Mouse (Mus musculus): ENCODE data around the gene Fbn1.

The Fbn1 gene

DNA sequence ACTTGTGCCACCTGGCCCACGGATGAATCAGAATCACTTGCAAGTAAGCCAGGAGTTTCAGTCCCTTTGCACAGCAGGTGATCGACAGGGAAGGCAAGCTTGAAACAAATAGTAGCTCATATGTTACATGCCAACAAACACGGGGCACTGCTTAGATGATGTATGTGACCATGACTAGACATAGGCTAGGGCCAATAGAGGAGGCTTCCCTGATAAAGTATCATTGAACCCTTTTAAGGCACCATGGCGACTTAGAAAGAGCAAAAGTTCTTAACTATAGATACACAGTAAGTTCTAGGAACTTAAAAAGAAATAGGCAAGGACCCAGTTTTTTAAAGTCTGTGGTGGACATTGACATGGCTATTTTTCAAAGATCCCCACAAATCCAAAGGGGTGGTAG is at the start of gene Fbn1:
TSS of gene Fbn1 (minus strand) at position 101 of the 400 bp plus-strand sequence.
- DNase-seq (ENCODE audit: low spot score in 2 of 2): no peak

- DNase-seq (ENCODE audit: low spot score in 2 of 2): no peak
Measured at GRCm38 (mm10) chr2:125555830-125556229, 48.0 kb upstream of the Fbn1 start.

DNA sequence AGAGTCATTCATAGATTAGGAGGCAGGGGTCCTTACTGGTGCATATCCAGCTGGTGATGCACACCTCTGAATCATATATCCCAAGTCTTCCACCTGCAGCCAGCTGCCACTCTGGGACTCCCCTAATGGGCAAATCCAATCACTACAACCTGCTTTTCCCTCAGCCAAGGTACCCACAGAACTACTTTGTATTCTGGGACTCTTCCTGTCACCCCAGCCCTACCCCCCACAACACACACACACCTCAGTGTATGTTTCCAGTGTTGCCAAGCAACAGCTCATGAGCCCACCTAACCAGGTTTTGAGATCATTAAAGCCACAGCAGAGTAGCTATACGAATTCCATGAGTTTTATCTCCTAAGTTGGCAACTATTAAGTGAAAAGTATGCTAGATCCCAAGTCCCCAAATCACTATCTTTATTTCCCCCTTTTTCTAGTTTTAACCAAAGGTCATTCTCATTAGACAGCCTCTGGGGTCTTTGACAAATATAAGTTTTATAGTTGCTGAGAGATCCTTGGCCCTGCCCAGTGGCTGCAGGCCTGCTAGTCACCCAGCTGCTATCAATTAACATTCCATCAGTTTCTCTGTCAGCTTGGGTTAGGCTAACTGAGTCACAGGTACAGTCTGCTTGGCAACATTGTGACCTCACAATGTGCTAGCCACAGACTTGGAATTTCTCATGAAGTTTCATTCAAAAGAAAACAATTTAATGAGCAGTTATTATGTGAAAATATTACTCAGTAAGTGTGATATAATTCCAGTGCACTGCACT is 41.2 kb upstream of the Fbn1 start:
- DNase-seq (ENCODE audit: low spot score in 2 of 2): no peak

- DNase-seq (ENCODE audit: low spot score in 2 of 2): no peak
Measured at GRCm38 (mm10) chr2:125544986-125545385, 37.2 kb upstream of the Fbn1 start.

DNA sequence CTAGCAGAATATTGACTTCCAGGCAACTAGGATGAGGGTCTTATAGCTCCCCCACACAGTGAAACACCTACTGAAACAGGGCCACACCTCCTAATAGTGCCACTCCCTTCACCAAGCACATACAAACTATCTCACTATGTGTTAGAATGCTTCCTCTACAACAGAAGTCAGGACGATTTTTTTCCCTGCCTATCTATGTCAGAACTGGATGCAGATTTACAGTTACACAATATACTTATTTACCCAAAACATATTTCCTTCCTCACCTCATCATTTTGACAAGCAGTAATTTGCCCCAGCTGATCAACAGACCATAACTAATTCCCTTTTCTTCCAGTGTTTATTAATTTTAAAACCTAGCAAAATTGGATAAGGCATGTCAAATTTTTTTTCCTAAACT is 35.9 kb upstream of the Fbn1 start:
- DNase-seq (ENCODE audit: low spot score in 2 of 2): no peak

- no peak for DNase-seq (ENCODE audit: low spot score in 2 of 2)
Measured at GRCm38 (mm10) chr2:125541451-125541850, 33.7 kb upstream of the Fbn1 start.

DNA sequence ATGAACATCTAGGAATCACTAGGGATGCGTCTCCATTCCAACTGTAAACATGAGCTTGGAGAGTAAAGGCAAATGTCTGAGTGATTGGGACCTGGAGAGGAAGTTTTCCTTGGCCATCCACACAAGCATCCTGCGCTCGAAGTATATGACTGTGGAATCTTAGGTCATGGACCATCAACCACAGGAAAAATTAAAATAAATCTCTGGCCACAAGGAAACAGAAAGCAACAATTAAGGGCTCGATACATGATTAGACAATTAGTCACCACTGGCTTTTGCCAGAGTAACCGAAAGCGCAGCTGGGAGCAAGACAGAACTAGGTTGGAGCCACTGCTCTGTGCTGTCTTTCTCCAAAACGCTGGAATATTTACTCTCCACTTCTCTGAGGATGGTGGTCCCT is 32.8 kb upstream of the Fbn1 start:
- no peak for DNase-seq (ENCODE audit: low spot score in 2 of 2)

DNA sequence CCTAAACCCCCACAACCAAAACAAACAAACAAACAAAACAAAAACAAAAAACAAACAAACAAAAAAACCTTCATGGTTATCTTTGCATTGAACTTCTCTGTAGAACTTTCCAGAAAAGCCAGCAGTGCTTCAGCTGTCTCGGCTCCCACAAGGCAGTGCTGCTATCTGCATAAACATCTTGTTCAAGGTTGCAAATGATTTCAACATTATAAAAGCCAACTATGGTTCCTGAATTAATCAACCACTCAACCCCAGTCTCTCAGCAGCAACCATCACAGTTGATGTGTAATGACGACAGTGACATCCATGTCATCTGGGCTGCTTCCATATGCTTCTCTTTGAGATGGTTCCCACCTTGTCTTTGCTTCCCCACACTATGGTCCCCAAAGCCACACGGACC is 31.8 kb upstream of the Fbn1 start:
- DNase-seq (ENCODE audit: low spot score in 2 of 2): no peak

DNA sequence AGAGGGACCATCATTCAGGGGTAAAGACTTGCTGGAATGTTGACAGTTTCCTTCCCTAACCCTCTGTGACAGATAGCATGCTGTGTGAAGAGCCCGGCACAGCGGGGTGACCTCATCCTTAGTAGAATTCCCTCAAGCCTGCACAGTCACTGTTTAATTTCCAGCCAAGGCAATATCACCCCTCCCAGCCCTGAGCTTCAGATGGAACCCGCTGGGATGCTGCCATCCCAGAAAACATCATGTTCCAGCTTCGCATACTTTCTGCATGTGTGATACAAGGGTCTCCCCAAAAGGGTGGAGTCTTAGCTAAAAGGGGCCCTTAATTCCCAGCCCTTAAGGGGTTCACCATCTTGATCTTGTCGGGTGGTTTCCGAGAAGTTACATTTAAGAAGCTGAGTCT is 22.9 kb upstream of the Fbn1 start:
- DNase-seq (ENCODE audit: low spot score in 2 of 2): no peak

GRCm38 (mm10) chr2:125526566-125526965 is 18.8 kb upstream of the Fbn1 start:
- DNase-seq (ENCODE audit: low spot score in 2 of 2): no peak

- DNase-seq (ENCODE audit: low spot score in 2 of 2): no peak
Measured at GRCm38 (mm10) chr2:125525484-125525883, 17.7 kb upstream of the Fbn1 start.

- no peak for DNase-seq (ENCODE audit: low spot score in 2 of 2)
Measured at GRCm38 (mm10) chr2:125516594-125516993, 8.8 kb upstream of the Fbn1 start.

DNA sequence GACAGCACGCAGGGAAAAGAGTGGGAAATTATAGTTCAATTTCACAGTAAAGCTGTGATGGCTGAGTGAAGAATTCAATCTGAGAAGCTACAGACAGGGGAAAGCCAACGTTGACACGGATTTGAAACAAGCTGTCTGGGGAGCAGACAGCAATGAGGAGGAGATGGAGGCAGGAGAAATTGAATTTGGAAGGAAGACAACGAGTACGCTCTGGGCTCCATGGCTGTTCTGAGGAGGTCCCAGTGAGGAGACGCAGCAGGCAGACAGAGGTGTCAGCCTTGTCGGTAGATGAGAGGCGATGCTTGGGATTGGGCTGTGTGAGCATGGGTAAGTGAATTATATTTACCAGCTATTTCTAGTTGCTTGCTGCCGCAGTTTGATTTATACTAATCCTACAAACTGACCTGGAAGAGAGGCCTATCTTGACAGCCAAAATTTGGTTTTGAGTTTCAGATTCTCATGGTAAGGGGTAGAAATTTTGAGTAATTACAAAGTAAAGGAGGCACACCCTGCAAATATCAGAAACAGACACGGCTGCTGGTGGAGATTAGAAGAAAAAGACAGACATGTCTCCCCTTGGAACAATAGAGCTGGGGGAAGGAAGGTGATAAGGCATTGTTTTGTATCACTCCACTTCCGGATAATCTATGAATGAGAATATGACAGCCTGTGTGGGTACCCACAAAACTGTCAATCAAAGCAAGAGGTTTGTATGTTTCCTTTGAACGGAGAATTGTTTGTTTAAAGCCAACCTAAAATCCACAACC is 7.7 kb upstream of the Fbn1 start:
- DNase-seq (ENCODE audit: low spot score in 2 of 2): peak in 1 of 2 experiments; percentile 9

DNA sequence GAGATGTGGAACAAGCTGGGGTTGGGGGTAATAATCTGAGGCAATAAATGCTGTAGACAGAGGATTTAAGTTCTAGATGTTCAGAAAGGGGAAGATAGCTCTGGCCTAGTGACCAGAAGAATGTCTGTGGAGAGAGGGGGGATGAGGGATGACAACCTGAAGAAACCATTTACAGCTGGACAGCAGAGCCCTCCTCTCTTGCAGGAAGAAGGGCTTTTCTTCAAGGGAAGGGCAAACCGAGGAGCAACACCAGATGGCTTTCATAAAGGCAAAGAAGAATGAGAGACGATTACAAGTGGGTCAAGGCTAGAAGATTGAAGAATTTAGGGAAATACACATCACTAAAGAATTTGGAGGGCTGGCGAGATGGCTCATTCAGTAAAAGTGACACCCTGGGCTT is 6.6 kb upstream of the Fbn1 start:
- no peak for DNase-seq (ENCODE audit: low spot score in 2 of 2)

GRCm38 (mm10) chr2:125512544-125512943 is 4.8 kb upstream of the Fbn1 start:
- no peak for DNase-seq (ENCODE audit: low spot score in 2 of 2)

DNA sequence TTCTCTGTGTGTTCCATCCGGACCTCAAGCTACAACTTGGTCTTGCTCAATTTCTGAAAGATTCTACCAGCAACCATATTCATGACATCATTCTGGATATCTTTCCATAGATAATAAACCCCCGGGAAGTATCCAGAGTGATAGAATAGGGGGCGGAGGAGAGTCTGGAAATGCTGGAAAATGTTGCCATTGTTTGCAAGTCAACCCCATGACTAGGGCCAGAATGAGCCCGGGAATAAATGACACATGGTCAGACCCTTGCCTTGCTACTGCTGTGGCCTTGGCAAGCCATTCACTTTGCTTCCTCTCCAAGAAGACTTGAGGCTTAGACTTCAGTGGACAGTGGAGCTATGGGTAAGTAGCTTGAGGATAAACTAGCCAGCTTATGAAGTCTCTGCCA is 4.1 kb upstream of the Fbn1 start:
- no peak for DNase-seq (ENCODE audit: low spot score in 2 of 2)

- DNase-seq (ENCODE audit: low spot score in 2 of 2): no peak
Measured at GRCm38 (mm10) chr2:125510752-125511151, 3.0 kb upstream of the Fbn1 start.

- no peak for DNase-seq (ENCODE audit: low spot score in 2 of 2)
Measured at GRCm38 (mm10) chr2:125508381-125508780, 588 bp upstream of the Fbn1 start.

GRCm38 (mm10) chr2:125506316-125507054 is 1.3 kb downstream of the Fbn1 start:
- peak; percentile 12 to 19 for DNase-seq (ENCODE audit: low spot score in 2 of 2)

DNA sequence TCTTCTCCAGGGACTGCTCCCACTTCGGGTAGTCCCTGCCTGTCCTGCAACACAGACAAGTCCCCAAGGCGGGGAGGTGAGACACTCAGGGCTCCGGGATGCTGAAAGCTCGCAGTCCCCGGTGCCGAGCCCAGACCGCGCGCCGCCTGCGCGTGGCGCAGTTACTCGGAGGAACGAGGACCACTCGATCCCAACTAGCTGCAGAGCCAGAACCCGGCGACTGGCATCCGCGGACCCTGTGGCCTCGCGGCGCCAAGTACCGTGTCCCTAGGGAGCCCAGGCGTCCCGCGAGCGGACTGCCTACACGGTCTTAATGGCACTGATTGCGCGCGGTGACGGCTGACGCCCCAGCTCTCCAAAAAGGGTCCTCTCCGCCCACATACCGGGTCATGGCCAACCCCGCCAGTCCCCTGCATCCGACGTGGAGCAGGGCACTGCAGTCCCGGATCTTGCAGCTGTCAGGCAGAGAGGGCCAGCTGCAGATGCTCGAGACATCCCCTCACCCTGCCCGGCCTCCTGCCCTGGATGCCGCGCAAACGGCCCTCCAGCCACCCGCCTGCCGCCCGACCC is 2.0 kb downstream of the Fbn1 start:
- DNase-seq (ENCODE audit: low spot score in 2 of 2): peak; percentile 44 to 49

GRCm38 (mm10) chr2:125505006-125505745 is 2.6 kb downstream of the Fbn1 start, which contains the start of gene Gm9913:
Gene Gm9913, plus strand, starts transcription at chr2:125505089.
- DNase-seq (ENCODE audit: low spot score in 2 of 2): peak; percentile 29 to 39
